Mouse (Mus musculus): ENCODE results near the gene Zfp286. TPM values are rescaled to one million over a fixed set of nuclear protein-coding genes. Genes with fewer than 3 reads are reported as not detected.

Gene Zfp286
- polyA plus RNA-seq, 1 experiment from 2014 or later, result 28.4 TPM

- peaks cover 8% of the 10 kb centered on the region; the same call in 1 of the 2 replicates for H3K4me1 ChIP-seq (ENCODE audit: control insufficient read depth, insufficient read depth, low read length)
- H3K9ac ChIP-seq (ENCODE audit: low read length), result peak overlapping the region; percentile 46; the same call in 1 of the 2 replicates
- ATAC-seq (ENCODE audit: low FRiP score) (peak; percentile 44), DNase-seq (ENCODE audit: low spot score, missing footprints) (peak; percentile 92)
- H3K36me3 ChIP-seq (ENCODE audit: control insufficient read depth, insufficient read depth, low read length), result no peaks in the 10 kb centered on the region
- no peaks in the 10 kb centered on the region for H3K27me3 ChIP-seq (ENCODE audit: control insufficient read depth, insufficient read depth, low read length)
- WGBS, result 29% methylated on average over 16 of the region's 16 CpGs
- peak overlapping the region; percentile 50 for H3K4me2 ChIP-seq
- peak overlapping the region; percentile 28 for H3K4me3 ChIP-seq (ENCODE audit: low read depth, low read length)
- H3K27ac ChIP-seq (ENCODE audit: low read depth, low read length), result no peak overlapping the region
- H3K9me3 ChIP-seq (ENCODE audit: control insufficient read depth, low read length), result no peaks in the 10 kb centered on the region
These were observed 31.6 kb upstream of the Zfp286 start for GRCm38 (mm10) chr11:62820661-62821437.

GRCm38 (mm10) chr11:62820059-62820541 lies 30.8 kb upstream of the Zfp286 start, which contains the start of gene Trim16:
Trim16 (plus strand) TSS chr11:62820231.
- no peaks in the 10 kb centered on the region for H3K36me3 ChIP-seq (ENCODE audit: control insufficient read depth, insufficient read depth, low read length)
- peak within 1 kb of the TSS; percentile 46 for H3K9ac ChIP-seq (ENCODE audit: low read length)
- peak; percentile 93 for DNase-seq (ENCODE audit: low spot score, missing footprints)
- H3K4me1 ChIP-seq (ENCODE audit: control insufficient read depth, insufficient read depth, low read length), result peaks cover 8% of the 10 kb centered on the region; the same call in 1 of the 2 replicates
- WGBS, result 19% methylated on average over 15 of the region's 15 CpGs
- H3K9me3 ChIP-seq (ENCODE audit: control insufficient read depth, low read length), result no peaks in the 10 kb centered on the region
- H3K27me3 ChIP-seq (ENCODE audit: control insufficient read depth, insufficient read depth, low read length), result no peaks in the 10 kb centered on the region
- no peak within 1 kb of the TSS for H3K27ac ChIP-seq (ENCODE audit: low read depth, low read length)
- peak within 1 kb of the TSS; percentile 50 for H3K4me2 ChIP-seq
- peak within 1 kb of the TSS; percentile 28 for H3K4me3 ChIP-seq (ENCODE audit: low read depth, low read length)
- ATAC-seq (ENCODE audit: low FRiP score), result peak; percentile 62

- no peaks in the 10 kb centered on the region for H3K27me3 ChIP-seq (ENCODE audit: control insufficient read depth, insufficient read depth, low read length)
- no peaks in the 10 kb centered on the region for H3K9me3 ChIP-seq (ENCODE audit: control insufficient read depth, low read length)
- H3K36me3 ChIP-seq (ENCODE audit: control insufficient read depth, insufficient read depth, low read length), result no peaks in the 10 kb centered on the region
- ATAC-seq (ENCODE audit: low FRiP score) (no peak), DNase-seq (ENCODE audit: low spot score, missing footprints) (no peak)
- 93% methylated on average over 8 of the region's 8 CpGs for WGBS
- H3K4me2 ChIP-seq, result no peak overlapping the region
- H3K4me3 ChIP-seq (ENCODE audit: low read depth, low read length), result no peak overlapping the region
- no peak overlapping the region for H3K9ac ChIP-seq (ENCODE audit: low read length)
- peaks cover 8% of the 10 kb centered on the region; the same call in 1 of the 2 replicates for H3K4me1 ChIP-seq (ENCODE audit: control insufficient read depth, insufficient read depth, low read length)
- H3K27ac ChIP-seq (ENCODE audit: low read depth, low read length), result no peak overlapping the region
These were observed 29.9 kb upstream of the Zfp286 start for GRCm38 (mm10) chr11:62819059-62819686.

- H3K9ac ChIP-seq (ENCODE audit: low read length), result no peak overlapping the region
- no peak overlapping the region for H3K27ac ChIP-seq (ENCODE audit: low read depth, low read length)
- H3K4me1 ChIP-seq (ENCODE audit: control insufficient read depth, insufficient read depth, low read length), result peaks cover 8% of the 10 kb centered on the region; the same call in 1 of the 2 replicates
- no peaks in the 10 kb centered on the region for H3K36me3 ChIP-seq (ENCODE audit: control insufficient read depth, insufficient read depth, low read length)
- H3K27me3 ChIP-seq (ENCODE audit: control insufficient read depth, insufficient read depth, low read length), result no peaks in the 10 kb centered on the region
- ATAC-seq (ENCODE audit: low FRiP score), result no peak
- H3K4me2 ChIP-seq, result no peak overlapping the region
- DNase-seq (ENCODE audit: low spot score, missing footprints), result no peak
- H3K4me3 ChIP-seq (ENCODE audit: low read depth, low read length), result no peak overlapping the region
- no peaks in the 10 kb centered on the region for H3K9me3 ChIP-seq (ENCODE audit: control insufficient read depth, low read length)
- WGBS, result 82% methylated on average over 6 of the region's 6 CpGs
These were observed 27.3 kb upstream of the Zfp286 start for GRCm38 (mm10) chr11:62816591-62816990.

- no peak for DNase-seq (ENCODE audit: low spot score, missing footprints)
- Histone ChIP-seq H3K27me3 (ENCODE audit: control insufficient read depth, insufficient read depth, low read length) (no peaks in the 10 kb centered on the region), H3K9ac (ENCODE audit: low read length) (no peak overlapping the region), H3K4me3 (ENCODE audit: low read depth, low read length) (no peak overlapping the region), H3K4me1 (ENCODE audit: control insufficient read depth, insufficient read depth, low read length) (peaks cover 4% of the 10 kb centered on the region; the same call in 1 of the 2 replicates), H3K4me2 (no peak overlapping the region), H3K9me3 (ENCODE audit: control insufficient read depth, low read length) (no peaks in the 10 kb centered on the region), H3K36me3 (ENCODE audit: control insufficient read depth, insufficient read depth, low read length) (no peaks in the 10 kb centered on the region), H3K27ac (ENCODE audit: low read depth, low read length) (no peak overlapping the region)
- no peak for ATAC-seq (ENCODE audit: low FRiP score)
- 91% methylated on average over 1 of the region's 1 CpGs for WGBS
These were observed 26.2 kb upstream of the Zfp286 start for GRCm38 (mm10) chr11:62815438-62815837.

- H3K27ac ChIP-seq (ENCODE audit: low read depth, low read length), result no peak overlapping the region
- WGBS, result 67% methylated on average over 4 of the region's 4 CpGs
- no peaks in the 10 kb centered on the region; the same call in 1 of the 2 replicates for H3K4me1 ChIP-seq (ENCODE audit: control insufficient read depth, insufficient read depth, low read length)
- no peak overlapping the region for H3K9ac ChIP-seq (ENCODE audit: low read length)
- ATAC-seq (ENCODE audit: low FRiP score) (no peak), DNase-seq (ENCODE audit: low spot score, missing footprints) (no peak)
- no peaks in the 10 kb centered on the region for H3K9me3 ChIP-seq (ENCODE audit: control insufficient read depth, low read length)
- no peaks in the 10 kb centered on the region for H3K27me3 ChIP-seq (ENCODE audit: control insufficient read depth, insufficient read depth, low read length)
- no peaks in the 10 kb centered on the region for H3K36me3 ChIP-seq (ENCODE audit: control insufficient read depth, insufficient read depth, low read length)
- H3K4me2 ChIP-seq, result no peak overlapping the region
- no peak overlapping the region for H3K4me3 ChIP-seq (ENCODE audit: low read depth, low read length)
These were observed 25.4 kb upstream of the Zfp286 start for GRCm38 (mm10) chr11:62814625-62815024.

- H3K4me2 ChIP-seq, result no peak overlapping the region
- ATAC-seq (ENCODE audit: low FRiP score) (no peak), DNase-seq (ENCODE audit: low spot score, missing footprints) (no peak)
- H3K9ac ChIP-seq (ENCODE audit: low read length), result no peak overlapping the region
- 72% methylated on average over 6 of the region's 6 CpGs for WGBS
- H3K9me3 ChIP-seq (ENCODE audit: control insufficient read depth, low read length), result no peaks in the 10 kb centered on the region
- no peaks in the 10 kb centered on the region for H3K36me3 ChIP-seq (ENCODE audit: control insufficient read depth, insufficient read depth, low read length)
- H3K27me3 ChIP-seq (ENCODE audit: control insufficient read depth, insufficient read depth, low read length), result no peaks in the 10 kb centered on the region
- H3K4me3 ChIP-seq (ENCODE audit: low read depth, low read length), result no peak overlapping the region
- H3K4me1 ChIP-seq (ENCODE audit: control insufficient read depth, insufficient read depth, low read length), result no peaks in the 10 kb centered on the region; the same call in 1 of the 2 replicates
- no peak overlapping the region for H3K27ac ChIP-seq (ENCODE audit: low read depth, low read length)
These were observed 24.8 kb upstream of the Zfp286 start for GRCm38 (mm10) chr11:62813970-62814624.

GRCm38 (mm10) chr11:62813497-62813896 lies 24.2 kb upstream of the Zfp286 start:
- DNase-seq (ENCODE audit: low spot score, missing footprints) (no peak), ATAC-seq (ENCODE audit: low FRiP score) (no peak)
- Histone ChIP-seq H3K4me2 (no peak overlapping the region), H3K36me3 (ENCODE audit: control insufficient read depth, insufficient read depth, low read length) (no peaks in the 10 kb centered on the region), H3K27me3 (ENCODE audit: control insufficient read depth, insufficient read depth, low read length) (no peaks in the 10 kb centered on the region), H3K9ac (ENCODE audit: low read length) (no peak overlapping the region), H3K27ac (ENCODE audit: low read depth, low read length) (no peak overlapping the region), H3K4me1 (ENCODE audit: control insufficient read depth, insufficient read depth, low read length) (no peaks in the 10 kb centered on the region; the same call in 1 of the 2 replicates), H3K4me3 (ENCODE audit: low read depth, low read length) (no peak overlapping the region), H3K9me3 (ENCODE audit: control insufficient read depth, low read length) (no peaks in the 10 kb centered on the region)
- WGBS, result 66% methylated on average over 1 of the region's 1 CpGs
